Mouse (Mus musculus): ENCODE measurements around the gene Plekha5.
"Not testable (repeated sequence)": the region's sequence is repeated elsewhere in the genome, so short reads cannot be mapped to it uniquely, and the experiment has no call there.

Gene Plekha5

DNA sequence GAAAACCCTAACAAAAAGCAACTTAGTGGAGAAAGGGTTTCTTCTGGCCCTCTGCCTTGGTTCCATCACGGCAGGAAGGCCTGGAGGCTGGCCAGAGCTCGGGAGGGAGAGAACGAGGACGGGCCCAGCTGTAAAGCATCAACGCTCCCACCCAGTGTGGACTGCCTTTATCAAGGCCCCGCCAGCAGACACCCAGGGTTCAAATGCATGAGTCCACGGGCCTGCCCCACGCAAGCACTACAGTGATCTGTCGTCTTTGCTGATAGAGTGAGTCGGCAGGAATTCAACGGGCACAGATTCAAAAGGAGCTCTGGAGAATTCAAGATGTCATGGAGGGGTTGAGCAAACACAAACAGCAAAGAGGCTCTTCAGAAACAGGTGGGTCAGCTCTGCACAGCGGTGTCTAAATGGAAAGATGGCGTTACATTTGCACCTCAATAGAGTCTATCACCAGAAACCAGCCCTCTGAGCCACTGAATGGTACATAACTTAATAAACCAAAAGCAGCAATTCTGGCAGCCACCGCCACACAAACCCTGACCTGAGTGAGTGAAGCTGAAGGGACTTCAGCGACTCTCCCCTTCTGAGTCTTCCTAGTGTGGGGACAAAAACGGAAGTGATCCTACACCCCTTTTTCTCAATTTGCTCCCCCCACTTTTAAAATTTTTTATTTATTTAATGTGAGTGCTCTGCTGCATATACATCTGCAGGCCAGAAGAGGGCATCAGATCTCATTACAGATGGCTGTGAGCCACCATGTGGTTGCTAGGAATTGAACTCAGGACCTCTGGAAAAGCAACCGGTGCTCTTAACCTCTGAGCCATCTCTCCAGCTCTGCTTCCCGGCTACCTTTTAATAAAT lies 153.3 kb downstream of the Plekha5 start:
- no peak for DNase-seq (ENCODE audit: low read depth)

DNA sequence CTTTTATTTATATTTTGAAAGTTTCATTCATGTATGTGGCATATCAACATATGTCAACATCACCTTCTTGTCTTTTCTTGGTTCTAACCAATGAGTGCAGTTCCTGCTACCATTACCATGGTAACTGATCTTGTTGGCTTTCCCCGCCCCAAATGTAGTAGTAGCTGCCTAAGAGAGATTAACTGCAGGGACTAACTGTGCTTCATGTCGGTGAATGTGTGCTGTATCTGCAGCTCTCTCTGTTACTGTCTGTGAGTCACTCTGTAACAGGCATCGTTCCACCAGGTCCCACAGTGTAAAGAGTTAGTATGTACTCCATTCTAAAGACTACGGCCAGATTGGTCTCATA lies 153.9 kb downstream of the Plekha5 start:
- DNase-seq (ENCODE audit: low read depth): no peak

DNA sequence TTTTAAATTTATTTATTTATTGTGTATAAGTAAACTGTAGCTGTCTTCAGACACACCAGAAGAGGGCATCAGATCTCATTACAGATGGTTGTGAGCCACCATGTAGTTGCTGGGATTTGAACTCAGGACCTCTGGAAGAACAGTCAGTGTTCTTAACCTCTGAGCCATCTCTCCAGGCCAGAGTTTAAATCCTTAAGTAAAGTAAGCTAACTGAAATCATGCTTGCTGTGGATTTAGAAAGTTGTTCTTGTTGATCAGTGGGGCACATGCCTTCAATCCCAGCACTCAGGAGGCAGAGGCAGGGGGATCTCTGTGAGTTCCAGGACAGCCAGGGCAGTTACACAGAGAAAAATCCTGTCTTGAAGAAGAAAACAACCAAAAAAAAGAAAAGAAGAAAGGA lies 155.1 kb downstream of the Plekha5 start:
- not testable (repeated sequence) for DNase-seq (ENCODE audit: low read depth)

DNA sequence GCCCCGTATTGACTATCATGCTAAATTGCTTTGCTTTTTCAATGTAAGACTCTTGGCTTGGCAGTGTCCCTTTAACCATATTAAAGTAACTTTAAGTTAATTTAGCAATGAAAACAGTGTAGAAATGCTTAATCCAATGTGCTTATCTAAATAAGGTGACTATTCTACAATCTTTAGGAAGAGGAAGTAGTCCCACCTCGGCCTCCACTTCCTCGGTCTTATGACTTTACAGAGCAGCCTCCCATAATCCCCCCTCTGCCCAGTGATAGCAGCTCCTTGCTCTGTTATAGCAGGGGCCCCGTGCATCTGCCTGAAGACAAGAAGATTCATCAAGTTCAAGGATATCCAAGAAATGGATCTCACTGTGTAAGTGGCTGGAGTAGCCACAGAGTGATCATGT lies 156.3 kb downstream of the Plekha5 start:
- no peak for DNase-seq (ENCODE audit: low read depth)

DNA sequence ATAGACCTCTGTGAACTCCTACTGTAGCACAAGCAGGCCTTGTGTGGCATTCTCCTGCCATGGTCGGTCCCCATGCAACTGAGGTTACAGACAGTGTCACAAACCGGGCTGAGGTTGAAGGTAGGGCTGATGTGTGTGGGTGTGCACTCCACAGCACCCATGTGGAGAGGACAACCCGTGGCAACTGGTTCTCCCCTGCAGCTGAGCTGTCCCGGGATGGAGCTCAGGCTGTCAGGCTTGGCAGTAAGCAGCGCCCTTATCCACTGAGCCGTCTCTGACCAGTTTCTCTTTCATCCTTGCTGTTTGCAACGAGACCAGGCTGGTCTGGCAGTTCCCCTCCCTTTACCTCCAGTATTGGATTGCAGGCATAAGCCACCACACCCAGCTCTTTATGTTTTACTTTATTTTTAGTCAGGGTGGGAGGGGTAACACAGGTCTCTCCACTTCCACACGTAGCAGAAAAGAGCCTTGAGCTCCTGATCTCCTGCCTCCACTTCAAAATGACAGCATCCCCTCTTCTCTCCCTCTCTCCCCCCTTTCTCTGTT lies 162.9 kb downstream of the Plekha5 start:
- DNase-seq (ENCODE audit: low read depth): no peak

DNA sequence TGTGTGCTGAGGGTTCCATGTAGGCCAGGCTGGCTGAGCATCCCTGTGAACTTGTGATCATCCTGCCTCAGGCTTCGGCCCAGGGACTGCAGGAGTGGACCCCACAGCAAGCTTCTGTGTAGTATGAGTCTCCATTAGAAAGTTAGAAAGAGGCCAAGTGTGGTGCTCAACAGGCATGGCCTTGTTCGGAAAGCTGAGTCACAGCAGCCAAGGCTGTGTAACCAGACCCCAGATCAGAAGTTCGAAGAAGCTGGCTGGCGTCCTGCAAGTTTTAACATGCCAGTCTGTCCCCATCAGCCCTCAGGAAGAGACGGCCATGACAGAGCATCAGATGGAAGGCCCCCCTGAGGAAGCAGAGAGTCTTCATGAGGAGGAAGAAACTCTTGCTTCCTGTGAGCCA lies 167.5 kb downstream of the Plekha5 start:
- DNase-seq (ENCODE audit: low read depth): no peak

DNA sequence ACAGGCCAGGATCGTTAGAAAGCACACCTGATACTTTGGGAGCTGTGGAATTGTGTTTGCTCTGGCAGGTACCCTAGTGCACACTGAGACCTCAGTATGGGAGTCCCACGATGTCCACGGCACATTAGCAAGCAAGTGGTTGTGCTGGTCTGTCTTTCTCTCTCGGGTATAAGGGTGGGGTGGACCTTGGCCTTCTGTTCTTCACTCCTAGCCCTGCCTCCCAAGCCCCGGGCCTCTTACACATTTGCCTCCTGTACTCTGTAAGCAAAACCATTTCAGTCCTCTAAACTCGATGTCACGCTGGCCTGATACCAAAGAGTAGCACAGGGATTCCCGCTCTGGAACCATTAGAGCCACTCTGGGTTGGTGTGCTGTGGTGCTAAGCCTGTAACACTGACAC lies 168.9 kb downstream of the Plekha5 start:
- no peak for DNase-seq (ENCODE audit: low read depth)

DNA sequence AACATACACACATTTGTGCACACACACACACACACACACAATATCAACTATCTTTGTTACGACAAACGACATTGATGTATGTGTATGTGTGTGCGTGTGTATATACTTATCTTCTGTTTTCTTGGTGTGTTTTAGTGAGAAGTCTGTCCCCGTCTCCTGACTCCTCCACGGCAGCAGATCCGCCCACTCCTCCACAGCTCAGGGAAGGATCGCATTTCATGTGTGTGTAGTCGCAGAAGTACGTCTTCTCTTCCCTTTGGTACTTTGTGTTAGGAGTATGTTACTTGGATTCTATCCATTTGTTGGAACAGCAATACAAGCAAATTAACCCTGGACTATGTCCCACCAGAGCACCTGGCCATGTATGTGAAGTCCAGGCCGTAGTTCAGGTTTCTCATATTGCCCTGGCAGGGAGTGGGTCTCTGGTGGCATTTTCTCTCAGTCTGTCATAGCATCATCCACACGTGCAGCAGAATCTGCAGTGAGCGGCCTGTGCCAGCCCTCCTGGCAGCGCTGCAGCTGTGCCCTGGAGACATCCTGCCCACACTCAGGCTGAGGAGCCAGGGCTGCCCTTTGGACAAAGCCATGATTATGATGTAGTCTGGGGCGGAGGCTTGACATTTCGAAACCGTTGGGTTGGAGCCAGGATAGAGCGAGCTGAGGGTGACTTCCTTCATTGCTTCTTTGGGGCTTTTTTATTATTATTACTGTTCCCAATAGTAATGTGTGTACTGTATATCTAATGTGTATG lies 169.7 kb downstream of the Plekha5 start:
- no peak for DNase-seq (ENCODE audit: low read depth)

DNA sequence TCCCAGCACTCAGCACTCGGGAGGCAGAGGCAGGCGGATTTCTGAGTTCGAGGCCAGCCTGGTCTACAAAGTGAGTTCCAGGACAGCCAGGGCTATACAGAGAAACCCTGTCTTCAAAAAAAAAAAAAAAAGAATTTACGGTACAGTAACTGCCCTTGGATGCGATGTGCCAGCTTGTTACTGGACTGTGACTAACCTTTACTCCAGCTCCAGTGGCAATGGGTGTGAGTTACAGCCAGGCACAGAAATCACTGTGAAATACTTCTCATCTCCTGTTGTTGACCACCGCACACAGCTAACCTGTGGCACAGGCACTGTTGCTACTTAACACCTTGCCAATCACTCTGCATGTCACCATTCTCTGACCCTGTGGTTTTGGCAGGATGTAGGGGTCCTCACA lies 171.7 kb downstream of the Plekha5 start:
- DNase-seq (ENCODE audit: low read depth): not testable (repeated sequence)

DNA sequence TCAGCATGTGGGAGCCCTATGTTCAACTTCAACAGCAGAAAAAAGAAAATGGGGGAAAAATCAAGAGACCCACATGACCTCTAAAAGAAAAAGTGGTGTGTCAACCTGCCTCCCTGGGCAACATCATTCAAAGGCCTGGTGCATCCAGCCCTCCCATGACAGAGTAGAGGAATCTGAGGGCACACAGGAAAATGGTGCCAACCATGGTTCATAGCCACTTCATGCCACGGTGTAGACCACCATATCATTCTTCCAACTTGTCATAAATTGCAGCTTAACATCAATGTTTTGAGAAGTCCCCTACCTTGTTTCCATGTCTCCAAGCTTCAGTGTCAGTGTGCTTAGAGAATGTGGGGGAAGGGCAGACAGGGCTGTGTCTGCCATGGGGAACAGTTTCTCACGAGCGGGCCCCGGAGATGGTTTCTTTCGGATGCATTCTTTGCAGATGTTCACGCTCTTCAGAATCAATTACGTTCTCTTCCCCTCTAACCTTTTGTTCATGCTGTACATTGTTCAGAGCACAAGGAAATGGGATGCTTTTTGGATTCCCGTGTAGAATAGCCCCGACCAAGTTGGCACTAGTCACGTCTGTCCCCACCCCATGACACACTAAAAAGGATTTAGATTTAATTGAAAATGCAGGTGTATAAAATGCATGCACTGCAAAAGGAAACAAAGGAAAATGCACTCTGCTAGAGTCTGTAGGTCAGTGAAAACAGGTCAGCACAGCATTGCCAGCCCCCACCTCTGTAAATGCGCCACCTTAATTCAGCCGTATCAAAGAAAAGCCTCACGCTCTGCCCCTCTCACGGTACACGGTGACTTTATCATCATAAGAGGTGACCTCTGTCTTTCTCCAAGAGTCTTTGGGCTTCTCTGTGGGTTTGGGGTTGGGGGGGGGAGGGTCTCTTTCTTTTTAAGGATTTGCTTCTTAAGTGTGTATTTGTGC lies 173.8 kb downstream of the Plekha5 start:
- DNase-seq (ENCODE audit: low read depth): no peak

DNA sequence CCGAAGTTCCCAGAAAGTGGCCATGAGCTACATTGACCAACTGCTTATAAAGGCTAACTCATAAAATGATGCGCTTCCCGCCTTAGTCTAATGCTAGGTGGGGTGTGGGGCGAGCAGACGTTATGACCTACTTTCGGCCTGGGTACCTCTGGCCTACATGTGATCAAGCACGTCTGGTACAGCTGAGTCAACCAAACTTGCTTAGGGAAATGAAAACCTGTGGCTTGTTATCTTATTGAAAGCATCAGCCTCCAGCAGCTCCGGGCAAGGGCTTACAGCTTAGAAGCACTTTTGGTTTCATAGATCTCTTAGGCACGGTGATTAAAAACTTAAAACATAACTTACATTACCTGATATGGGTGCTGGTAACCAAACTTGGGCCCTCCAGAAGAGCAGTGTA lies 174.7 kb downstream of the Plekha5 start:
- no peak for DNase-seq (ENCODE audit: low read depth)

DNA sequence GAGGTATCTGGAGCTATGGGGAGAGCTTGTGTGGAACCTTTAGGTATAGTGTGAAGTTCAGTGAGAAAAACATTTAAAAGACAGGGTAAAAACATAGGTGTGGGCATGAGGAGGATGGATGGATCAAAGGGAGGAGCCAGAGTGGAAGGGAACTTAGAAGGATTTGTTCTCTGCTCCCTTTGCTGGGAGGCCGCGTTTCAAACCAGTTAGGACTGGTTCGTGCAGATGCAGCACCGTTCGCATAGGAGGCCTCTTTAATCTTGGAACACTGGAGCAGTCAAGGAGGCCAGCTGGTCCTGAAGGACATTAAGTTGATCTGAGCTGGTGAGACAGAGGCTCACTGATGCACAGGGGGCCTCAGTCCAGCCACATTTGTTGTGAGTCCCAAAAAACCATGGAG lies 175.5 kb downstream of the Plekha5 start:
- no peak for DNase-seq (ENCODE audit: low read depth)

DNA sequence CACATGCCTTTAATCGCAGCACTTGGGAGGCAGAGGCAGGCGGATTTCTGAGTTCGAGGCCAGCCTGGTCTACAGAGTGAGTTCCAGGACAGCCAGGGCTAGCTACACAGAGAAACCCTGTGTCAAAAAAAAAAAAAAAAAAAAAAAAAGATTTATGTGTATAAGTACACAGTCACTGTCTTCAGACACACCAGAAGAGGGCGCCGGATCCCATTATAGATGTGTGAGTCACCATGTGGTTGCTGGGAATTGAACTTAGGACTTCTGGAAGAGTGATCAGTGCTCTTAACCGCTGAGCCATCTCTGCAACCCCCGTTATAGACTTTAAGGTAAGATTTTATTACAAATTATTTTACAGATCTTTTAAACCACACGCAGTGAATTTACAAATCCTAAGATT lies 176.8 kb downstream of the Plekha5 start:
- not testable (repeated sequence) for DNase-seq (ENCODE audit: low read depth)

DNA sequence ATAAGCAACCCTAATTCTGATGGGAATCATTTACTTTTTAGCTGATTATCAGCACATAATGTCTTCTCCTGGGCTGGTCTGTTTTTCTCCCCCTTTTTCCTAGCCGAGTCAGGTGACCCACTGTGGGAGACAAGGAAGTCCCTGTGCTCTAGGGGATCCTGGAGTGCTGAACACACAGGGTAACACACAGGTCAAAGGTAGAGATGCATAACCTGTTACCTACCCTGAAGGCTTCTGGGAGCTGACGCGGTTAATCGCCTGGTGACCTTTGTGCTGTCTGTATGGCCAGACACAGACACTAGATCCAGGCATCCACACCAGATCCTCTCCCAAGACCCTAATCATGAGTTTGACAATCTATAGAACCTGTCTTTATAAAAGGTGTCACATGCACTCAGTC lies 177.3 kb downstream of the Plekha5 start:
- no peak for DNase-seq (ENCODE audit: low read depth)

DNA sequence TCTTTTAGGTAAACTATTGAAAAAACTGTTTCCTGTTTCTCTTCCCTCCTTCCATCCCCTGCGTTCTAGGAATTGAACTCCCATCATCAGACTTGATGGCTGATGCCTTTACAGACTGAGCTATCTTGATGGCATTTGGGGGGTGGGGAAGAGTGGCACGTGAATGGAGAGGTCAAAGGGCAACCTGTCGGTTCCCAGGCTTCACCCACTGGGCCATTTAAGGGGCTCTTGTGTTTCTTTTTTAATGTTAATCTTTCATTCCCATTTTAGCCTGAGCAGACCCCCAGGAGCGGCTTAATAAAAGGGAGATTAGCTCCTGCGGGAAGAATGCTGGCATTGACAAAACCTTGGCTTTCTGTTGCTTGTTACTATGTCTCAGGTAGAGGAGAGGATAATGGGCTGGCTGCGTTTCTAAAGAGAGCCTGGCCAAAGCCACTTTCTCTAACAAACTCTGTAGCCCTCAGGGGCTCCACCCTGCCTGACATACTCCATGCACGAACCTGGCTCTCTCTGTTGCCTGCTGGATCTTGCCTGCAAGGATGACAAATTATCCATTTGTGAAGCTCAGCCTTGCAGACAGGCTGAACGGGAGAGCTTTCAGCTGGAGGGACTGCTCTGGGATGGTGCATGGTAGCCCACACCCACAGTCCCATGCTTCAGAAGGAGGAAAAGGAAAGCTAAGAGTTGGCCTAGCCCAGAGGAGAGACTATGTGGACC lies 179.5 kb downstream of the Plekha5 start:
- DNase-seq (ENCODE audit: low read depth): no peak

DNA sequence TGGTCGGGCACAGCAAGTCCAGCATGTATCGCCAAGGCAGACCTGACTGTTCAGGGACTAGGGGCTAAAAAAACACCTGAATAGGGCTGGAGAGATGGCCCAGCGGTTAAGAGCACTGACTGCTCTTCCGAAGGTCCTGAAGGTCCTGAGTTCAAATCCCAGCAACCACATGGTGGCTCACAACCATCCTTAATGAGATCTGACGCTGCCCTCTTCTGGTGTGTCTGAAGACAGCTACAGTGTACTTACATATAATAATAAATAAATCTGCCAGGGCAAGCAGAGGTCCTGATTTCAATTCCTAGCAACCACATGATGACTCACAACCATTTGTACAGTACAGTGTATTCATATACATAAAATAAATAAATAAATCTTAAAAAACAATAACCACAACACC lies 181.3 kb downstream of the Plekha5 start:
- DNase-seq (ENCODE audit: low read depth): not testable (repeated sequence)

DNA sequence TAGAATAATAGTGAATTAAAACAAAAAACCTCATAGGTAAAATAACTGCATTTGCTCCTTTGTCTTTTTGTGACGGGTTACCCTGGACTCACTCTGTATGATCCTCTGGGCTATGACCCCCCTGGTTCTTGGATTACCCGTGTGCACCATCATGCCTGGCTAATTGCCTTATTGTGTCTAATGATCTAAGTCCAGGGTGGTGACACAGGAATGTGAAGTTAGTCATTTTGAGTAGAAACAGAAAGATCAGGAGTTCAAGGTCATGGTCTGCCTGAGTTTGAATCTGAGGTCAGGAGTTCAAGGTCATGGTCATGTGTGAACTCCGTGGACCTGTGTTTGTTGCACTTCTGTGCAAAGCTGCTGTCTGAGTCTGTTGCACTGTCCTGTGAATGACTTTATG lies 181.9 kb downstream of the Plekha5 start:
- no peak for DNase-seq (ENCODE audit: low read depth)

DNA sequence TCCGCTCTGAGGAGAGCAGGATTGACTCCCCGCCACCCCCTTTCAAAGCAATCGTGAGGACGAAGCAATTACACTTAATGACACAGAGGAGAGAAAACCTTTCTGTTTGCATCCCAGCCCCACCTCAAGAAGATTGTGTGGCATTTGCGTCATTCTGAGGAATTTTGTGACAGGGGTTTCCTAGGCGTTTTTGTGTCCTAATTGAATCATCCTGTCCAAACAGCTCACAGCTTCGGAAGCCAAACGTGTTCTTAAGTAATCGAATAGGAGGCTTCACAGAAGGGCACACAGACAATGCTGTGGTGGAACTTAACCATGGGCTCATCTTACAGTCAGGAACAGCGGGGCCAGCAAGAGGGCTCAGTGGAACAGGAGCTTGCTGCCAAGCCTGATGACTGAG lies 182.7 kb downstream of the Plekha5 start:
- DNase-seq (ENCODE audit: low read depth): no peak

DNA sequence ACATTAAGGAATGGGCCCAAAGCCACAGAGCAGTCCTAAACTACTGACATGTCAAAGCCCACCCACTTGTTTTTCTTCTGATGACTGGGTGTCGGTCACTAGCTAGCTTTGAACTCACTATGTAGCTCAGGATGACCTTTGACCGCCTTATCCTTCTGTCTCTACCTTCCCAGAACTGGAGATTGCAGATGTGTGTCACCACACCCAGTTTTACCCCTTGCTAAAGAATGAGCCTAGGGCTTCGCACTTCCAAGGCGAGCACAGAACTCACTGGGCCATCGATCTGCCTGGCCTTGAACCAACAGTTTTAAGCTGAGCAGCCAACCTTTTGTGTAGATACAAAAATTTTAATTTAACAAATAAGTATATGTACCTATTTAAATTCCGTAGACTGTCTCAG lies 184.8 kb downstream of the Plekha5 start:
- no peak for DNase-seq (ENCODE audit: low read depth)

DNA sequence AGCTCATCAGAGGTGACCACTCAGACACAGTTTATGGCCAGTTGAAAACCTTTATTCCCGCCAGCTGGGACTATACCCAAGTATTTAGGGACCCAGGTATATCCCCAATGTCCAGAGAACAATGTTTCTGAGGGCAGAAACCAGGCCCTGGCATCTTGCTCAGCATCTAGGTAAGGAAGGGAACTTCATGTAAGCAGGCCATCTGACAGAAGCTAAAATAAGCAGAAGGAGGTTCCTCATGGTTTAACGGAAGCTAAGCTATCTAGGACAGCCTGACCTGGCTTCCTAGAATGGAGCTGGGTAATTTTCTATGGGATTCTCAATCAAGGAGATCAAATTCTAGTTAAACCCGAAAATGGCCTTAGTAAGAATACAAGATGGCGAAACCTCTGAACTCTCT lies 185.7 kb downstream of the Plekha5 start:
- DNase-seq (ENCODE audit: low read depth): no peak

DNA sequence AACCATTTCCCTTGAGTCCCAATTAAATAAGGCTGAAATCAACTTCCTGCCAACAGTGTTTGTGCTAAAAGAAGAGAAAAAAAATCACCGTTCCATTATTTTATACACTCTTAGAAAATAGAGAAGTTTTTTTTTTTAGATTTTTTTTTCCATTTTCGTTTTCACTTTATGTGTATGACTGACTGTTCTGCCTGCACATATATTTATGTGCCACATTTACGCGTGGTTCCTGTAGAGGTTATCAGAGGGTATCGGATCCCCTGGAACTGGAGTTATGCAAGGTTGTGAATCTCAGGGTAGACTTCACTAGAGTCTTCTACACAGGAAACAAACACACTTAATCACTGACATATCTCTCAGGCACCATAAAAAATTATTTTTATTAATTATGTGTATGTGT lies 186.3 kb downstream of the Plekha5 start:
- no peak for DNase-seq (ENCODE audit: low read depth)

DNA sequence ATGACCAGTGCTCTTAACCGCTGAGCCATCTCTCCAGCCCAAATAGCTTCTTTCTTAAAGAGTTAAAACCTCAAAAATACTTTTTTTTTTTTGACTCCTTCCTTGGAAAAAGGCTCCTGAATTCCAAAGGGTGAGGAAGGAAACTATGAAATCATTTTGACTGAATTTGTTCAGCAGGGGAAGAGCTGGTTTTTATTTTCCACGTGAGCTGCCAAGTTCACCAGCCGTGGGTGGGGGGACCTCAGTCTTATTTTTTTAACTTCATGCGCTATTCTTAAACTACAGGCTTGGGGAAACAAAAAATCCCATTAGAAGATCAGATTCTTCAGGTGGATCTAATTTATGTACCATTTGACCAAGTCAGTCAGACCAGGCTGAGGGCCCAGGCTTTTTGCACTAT lies 187.4 kb downstream of the Plekha5 start:
- DNase-seq (ENCODE audit: low read depth): no peak

All from c-Kit-positive CD71-positive TER-119-negative erythroid progenitor cells, embryonic 14.5 days (primary cell).